Mouse (Mus musculus): ENCODE data around the gene Myo10.

Gene Myo10

GRCm38 (mm10) chr15:25796353-25796752 is 174.0 kb downstream of the Myo10 start:
- DNase-seq (ENCODE audit: low read depth, low spot score), result no peak

- DNase-seq (ENCODE audit: low read depth, low spot score), result no peak
Observed at GRCm38 (mm10) chr15:25797179-25797578, 174.9 kb downstream of the Myo10 start.

GRCm38 (mm10) chr15:25797888-25798287 is 175.6 kb downstream of the Myo10 start:
- DNase-seq (ENCODE audit: low read depth, low spot score), result no peak

- DNase-seq (ENCODE audit: low read depth, low spot score), result no peak
Observed at GRCm38 (mm10) chr15:25801726-25802125, 179.4 kb downstream of the Myo10 start.

- DNase-seq (ENCODE audit: low read depth, low spot score), result no peak
Observed at GRCm38 (mm10) chr15:25802194-25802593, 179.9 kb downstream of the Myo10 start.

GRCm38 (mm10) chr15:25803111-25803510 is 180.8 kb downstream of the Myo10 start:
- no peak for DNase-seq (ENCODE audit: low read depth, low spot score)

GRCm38 (mm10) chr15:25805336-25806110 is 183.2 kb downstream of the Myo10 start:
- peak; percentile 38 for DNase-seq (ENCODE audit: low read depth, low spot score)

GRCm38 (mm10) chr15:25806363-25806762 is 184.0 kb downstream of the Myo10 start:
- no peak for DNase-seq (ENCODE audit: low read depth, low spot score)

GRCm38 (mm10) chr15:25806878-25807277 is 184.6 kb downstream of the Myo10 start:
- no peak for DNase-seq (ENCODE audit: low read depth, low spot score)

- DNase-seq (ENCODE audit: low read depth, low spot score), result no peak
Observed at GRCm38 (mm10) chr15:25808677-25809460, 186.5 kb downstream of the Myo10 start.

- DNase-seq (ENCODE audit: low read depth, low spot score), result no peak
Observed at GRCm38 (mm10) chr15:25809669-25810068, 187.3 kb downstream of the Myo10 start.

- no peak for DNase-seq (ENCODE audit: low read depth, low spot score)
Observed at GRCm38 (mm10) chr15:25811834-25812250, 189.5 kb downstream of the Myo10 start.

- no peak for DNase-seq (ENCODE audit: low read depth, low spot score)
Observed at GRCm38 (mm10) chr15:25812479-25812878, 190.2 kb downstream of the Myo10 start.

GRCm38 (mm10) chr15:25814535-25814934 is 192.2 kb downstream of the Myo10 start:
- DNase-seq (ENCODE audit: low read depth, low spot score), result no peak

- DNase-seq (ENCODE audit: low read depth, low spot score), result no peak
Observed at GRCm38 (mm10) chr15:25817191-25817590, 194.9 kb downstream of the Myo10 start.

GRCm38 (mm10) chr15:25821981-25822380 is 199.7 kb downstream of the Myo10 start:
- DNase-seq (ENCODE audit: low read depth, low spot score), result no peak

GRCm38 (mm10) chr15:25822656-25823055 is 200.3 kb downstream of the Myo10 start:
- DNase-seq (ENCODE audit: low read depth, low spot score), result no peak

- DNase-seq (ENCODE audit: low read depth, low spot score), result no peak
Observed at GRCm38 (mm10) chr15:25826531-25826961, 204.2 kb downstream of the Myo10 start.

GRCm38 (mm10) chr15:25828464-25828863 is 206.1 kb downstream of the Myo10 start:
- no peak for DNase-seq (ENCODE audit: low read depth, low spot score)

- no peak for DNase-seq (ENCODE audit: low read depth, low spot score)
Observed at GRCm38 (mm10) chr15:25830426-25830825, 208.1 kb downstream of the Myo10 start.

GRCm38 (mm10) chr15:25834282-25834681 is 212.0 kb downstream of the Myo10 start:
- DNase-seq (ENCODE audit: low read depth, low spot score), result no peak

- DNase-seq (ENCODE audit: low read depth, low spot score), result no peak
Observed at GRCm38 (mm10) chr15:25834920-25835674, 212.8 kb downstream of the Myo10 start.
